Mouse (Mus musculus): ENCODE measurements around the gene Ltb.

Gene Ltb

GRCm38 (mm10) chr17:35226561-35227046, 32.4 kb downstream of the Ltb start:
- DNase-seq = no peak

- peak; percentile 14 for DNase-seq
Observed at GRCm38 (mm10) chr17:35231022-35231421, 36.8 kb downstream of the Ltb start.

GRCm38 (mm10) chr17:35232043-35232442, 37.8 kb downstream of the Ltb start:
- peak; percentile 86 for DNase-seq

- DNase-seq = peak; percentile 31
Observed at GRCm38 (mm10) chr17:35232659-35233058, 38.4 kb downstream of the Ltb start.

- peak; percentile 50 for DNase-seq
Observed at GRCm38 (mm10) chr17:35233114-35233980, 39.1 kb downstream of the Ltb start, which contains the start of gene Atp6v1g2. TSS of gene Atp6v1g2 (plus strand) at chr17:35233660.

- peak; percentile 11 for DNase-seq
Observed at GRCm38 (mm10) chr17:35234090-35234489, 39.9 kb downstream of the Ltb start.

GRCm38 (mm10) chr17:35234903-35235302, 40.7 kb downstream of the Ltb start:
- DNase-seq = peak; percentile 41

- peak; percentile 95 for DNase-seq
Observed at GRCm38 (mm10) chr17:35235614-35236389, 41.6 kb downstream of the Ltb start, which contains the start of gene Nfkbil1. TSS of gene Nfkbil1 (minus strand) at chr17:35235792.

GRCm38 (mm10) chr17:35236390-35236746, 42.1 kb downstream of the Ltb start:
- DNase-seq = peak; percentile 98

- no peak for DNase-seq
Observed at GRCm38 (mm10) chr17:35236996-35237395, 42.8 kb downstream of the Ltb start.

GRCm38 (mm10) chr17:35237504-35237903, 43.3 kb downstream of the Ltb start:
- DNase-seq = no peak

- no peak for DNase-seq
Observed at GRCm38 (mm10) chr17:35239700-35240099, 45.5 kb downstream of the Ltb start.

- peak; percentile 74 for DNase-seq
Observed at GRCm38 (mm10) chr17:35240384-35241304, 46.4 kb downstream of the Ltb start.

- DNase-seq = peak; percentile 97
Observed at GRCm38 (mm10) chr17:35241305-35242014, 47.2 kb downstream of the Ltb start, which contains the start of gene Ddx39b. TSS of gene Ddx39b (plus strand) at chr17:35241746.

- DNase-seq = peak; percentile 90
Observed at GRCm38 (mm10) chr17:35242015-35242941, 48.0 kb downstream of the Ltb start.

GRCm38 (mm10) chr17:35243086-35243485, 48.8 kb downstream of the Ltb start:
- DNase-seq = peak; percentile 66

GRCm38 (mm10) chr17:35244999-35245398, 50.8 kb downstream of the Ltb start:
- peak; percentile 65 for DNase-seq
